Mouse (Mus musculus): ENCODE data around the gene Inpp5d.

The Inpp5d gene

GRCm38 (mm10) chr1:87623977-87624666 lies 4.0 kb downstream of the Inpp5d start:
- no peak for DNase-seq (ENCODE audit: low read depth, low spot score)

DNA sequence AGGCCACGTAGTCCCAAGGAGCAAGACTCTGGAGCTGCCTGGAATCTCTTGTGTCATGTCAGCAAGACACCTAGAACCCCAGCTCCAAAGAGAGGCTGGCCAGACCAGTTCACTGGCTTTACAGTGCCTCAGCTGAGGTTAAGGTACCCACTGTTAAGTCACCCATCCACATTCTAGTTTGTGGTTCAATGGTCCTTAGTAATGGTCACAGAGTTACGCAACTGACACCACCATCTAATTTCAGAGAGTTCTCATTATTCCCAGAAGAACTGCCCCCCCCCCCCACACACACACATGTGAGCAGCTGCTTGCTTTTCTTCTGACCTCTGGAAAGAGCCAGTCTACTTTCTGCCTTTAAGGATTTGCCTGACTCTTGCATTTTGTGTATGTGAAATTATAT lies 4.7 kb downstream of the Inpp5d start:
- no peak for DNase-seq (ENCODE audit: low read depth, low spot score)

- DNase-seq (ENCODE audit: low read depth, low spot score) = no peak
Measured at GRCm38 (mm10) chr1:87625254-87626025, 5.3 kb downstream of the Inpp5d start.

- no peak for DNase-seq (ENCODE audit: low read depth, low spot score)
Measured at GRCm38 (mm10) chr1:87626344-87626743, 6.2 kb downstream of the Inpp5d start.

DNA sequence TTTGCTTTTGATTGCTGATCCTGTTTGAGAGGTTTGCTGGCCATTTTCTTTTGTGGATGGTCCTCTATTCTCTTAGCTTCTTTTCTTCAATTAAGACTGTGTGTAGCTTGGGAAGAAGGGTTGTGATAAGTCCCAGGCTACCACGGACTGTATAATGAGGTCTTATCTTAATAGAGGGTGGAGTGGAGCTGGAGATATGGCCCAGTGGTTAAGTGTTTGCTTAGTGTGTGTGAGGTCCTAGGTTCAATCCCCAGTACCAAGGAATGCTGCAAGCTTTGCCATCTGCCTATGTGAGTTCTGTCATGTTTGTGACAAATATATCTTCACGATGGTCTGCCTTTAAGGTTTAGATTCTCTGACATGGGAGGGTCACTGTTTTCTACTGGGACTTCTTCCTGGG lies 8.0 kb downstream of the Inpp5d start:
- no peak for DNase-seq (ENCODE audit: low read depth, low spot score)

DNA sequence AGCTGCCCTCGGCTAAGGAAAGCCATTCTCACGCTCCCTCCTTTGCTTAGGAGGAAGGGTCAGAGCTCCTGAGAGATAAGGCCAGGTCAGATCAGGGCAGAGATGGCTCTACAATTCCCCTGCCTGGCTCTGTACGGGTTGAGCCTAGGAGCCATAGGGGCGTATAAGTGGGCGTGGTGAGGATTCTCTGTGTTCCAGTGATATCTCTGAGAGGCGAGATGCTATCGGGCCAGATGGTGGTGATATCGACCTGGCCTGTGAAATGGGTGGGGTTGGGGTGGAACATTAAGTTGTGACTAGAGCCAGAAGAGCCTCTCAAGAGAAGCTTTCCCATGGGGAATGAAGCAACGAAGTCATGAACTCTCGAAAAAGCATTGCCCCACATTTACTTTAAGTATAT lies 11.5 kb downstream of the Inpp5d start:
- DNase-seq (ENCODE audit: low read depth, low spot score) = no peak

GRCm38 (mm10) chr1:87632163-87632562 lies 12.1 kb downstream of the Inpp5d start:
- no peak for DNase-seq (ENCODE audit: low read depth, low spot score)

DNA sequence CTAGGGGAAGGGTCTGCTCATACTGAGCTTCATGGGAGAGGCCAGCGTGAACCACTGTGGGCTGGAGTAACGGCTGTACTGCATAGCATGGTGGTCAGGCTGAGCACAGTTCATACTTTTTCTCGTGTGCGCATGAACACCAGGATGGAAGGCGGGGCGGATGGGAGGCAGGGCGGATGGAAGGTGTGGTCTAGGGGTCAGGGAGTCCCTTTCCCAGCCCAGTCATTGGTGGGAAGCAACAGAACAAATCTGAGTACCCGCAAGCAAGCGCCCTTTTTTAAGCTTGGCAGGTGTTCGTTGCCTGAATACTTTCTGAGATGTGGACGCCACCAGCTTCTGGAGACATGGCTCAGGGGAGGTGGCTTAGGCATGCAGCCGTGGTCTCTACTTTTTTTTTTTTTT lies 16.6 kb downstream of the Inpp5d start:
- DNase-seq (ENCODE audit: low read depth, low spot score) = no peak

- peak; percentile 15 for DNase-seq (ENCODE audit: low read depth, low spot score)
Measured at GRCm38 (mm10) chr1:87637121-87637877, 17.2 kb downstream of the Inpp5d start.

DNA sequence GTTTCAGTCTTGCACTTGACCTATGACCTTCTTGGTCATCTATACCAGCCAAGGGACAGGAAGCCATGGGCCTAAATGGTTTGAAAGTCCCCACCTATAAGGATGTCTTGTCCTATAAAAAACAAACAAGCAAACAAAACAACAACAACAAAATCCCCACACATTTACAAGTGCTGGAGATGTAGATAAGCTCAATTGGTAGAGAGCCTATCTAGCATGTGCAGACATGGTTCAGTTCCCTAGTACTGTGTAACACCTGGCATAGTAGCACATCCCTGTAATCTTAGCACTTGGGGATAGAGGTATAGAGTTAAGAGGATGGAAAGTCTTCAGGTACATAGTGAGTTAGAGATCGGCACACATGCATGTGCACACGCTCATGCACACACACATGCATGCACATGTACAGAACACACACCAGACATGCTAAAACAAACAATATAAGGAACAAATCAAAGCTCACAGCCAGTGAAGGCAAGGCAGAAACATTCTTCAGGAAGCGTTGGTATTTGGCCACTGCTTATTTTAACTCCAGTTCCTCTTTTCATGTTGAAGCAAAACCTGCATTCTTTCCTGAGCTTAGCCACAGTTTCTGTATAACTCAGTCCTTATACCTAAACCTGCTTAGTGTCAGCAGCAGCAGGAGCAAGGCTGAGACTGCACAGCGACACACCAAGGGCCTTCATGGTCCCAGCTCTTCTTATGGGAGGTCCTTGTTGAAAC lies 17.9 kb downstream of the Inpp5d start:
- DNase-seq (ENCODE audit: low read depth, low spot score) = no peak

GRCm38 (mm10) chr1:87639724-87640123 lies 19.6 kb downstream of the Inpp5d start:
- DNase-seq (ENCODE audit: low read depth, low spot score) = no peak

DNA sequence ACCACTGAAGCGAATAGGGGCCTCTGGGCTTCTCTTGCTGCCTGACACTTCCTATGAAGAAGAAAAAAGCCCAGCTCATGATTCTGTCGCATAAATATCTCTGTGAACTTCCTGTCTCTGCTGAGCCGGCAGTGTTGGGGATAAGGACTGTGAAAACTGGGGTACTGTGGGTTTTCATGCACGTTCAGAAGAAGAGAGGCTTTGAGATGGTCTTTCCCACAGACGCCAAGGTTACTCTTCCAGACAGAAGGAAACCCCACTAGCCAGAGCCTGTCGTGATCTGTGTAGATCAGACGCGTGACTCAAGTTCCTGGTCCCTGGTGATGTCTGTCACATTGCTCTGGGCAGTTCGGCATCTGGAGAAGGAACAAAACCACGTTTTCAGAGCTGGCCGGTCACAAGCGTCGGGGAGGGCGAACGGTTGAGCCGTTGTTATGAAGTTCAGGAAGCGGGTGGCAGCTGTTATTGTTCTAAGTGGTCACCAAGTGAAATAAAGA lies 20.1 kb downstream of the Inpp5d start:
- no peak for DNase-seq (ENCODE audit: low read depth, low spot score)

GRCm38 (mm10) chr1:87643016-87643415 lies 22.9 kb downstream of the Inpp5d start:
- DNase-seq (ENCODE audit: low read depth, low spot score) = no peak

- DNase-seq (ENCODE audit: low read depth, low spot score) = no peak
Measured at GRCm38 (mm10) chr1:87645041-87645440, 24.9 kb downstream of the Inpp5d start.

GRCm38 (mm10) chr1:87645748-87646147 lies 25.6 kb downstream of the Inpp5d start:
- DNase-seq (ENCODE audit: low read depth, low spot score) = no peak

GRCm38 (mm10) chr1:87647820-87648219 lies 27.7 kb downstream of the Inpp5d start:
- no peak for DNase-seq (ENCODE audit: low read depth, low spot score)

DNA sequence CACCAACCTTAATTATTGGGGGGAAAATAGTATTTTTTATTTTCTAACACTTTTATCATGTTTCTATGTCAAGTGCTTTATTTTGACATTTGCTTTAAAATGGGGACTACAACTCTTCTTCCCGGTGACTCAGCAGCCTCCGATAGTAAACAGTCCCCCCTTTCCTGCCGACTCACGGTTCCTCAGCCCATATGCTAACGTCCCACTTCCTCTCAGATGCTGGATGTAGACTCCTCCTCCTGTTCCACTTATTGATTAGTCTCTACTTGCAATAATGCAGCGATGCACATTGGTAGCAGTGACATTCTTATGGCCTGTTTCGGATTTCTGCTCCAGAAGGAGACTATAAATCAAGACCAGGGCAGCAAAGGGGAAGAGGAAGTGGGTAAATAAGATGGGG lies 28.5 kb downstream of the Inpp5d start:
- DNase-seq (ENCODE audit: low read depth, low spot score) = no peak

- DNase-seq (ENCODE audit: low read depth, low spot score) = no peak
Measured at GRCm38 (mm10) chr1:87649219-87649805, 29.2 kb downstream of the Inpp5d start.

GRCm38 (mm10) chr1:87649958-87650474 lies 29.9 kb downstream of the Inpp5d start:
- no peak for DNase-seq (ENCODE audit: low read depth, low spot score)

GRCm38 (mm10) chr1:87650611-87651079 lies 30.5 kb downstream of the Inpp5d start:
- DNase-seq (ENCODE audit: low read depth, low spot score) = no peak

GRCm38 (mm10) chr1:87651436-87651835 lies 31.3 kb downstream of the Inpp5d start:
- no peak for DNase-seq (ENCODE audit: low read depth, low spot score)

Measured in mesoderm, embryonic 11.5 days (tissue).